Mouse (Mus musculus) E14TG2a.4 (cell line): ENCODE results near the gene Rnf207.

Source experiments
- CTCF ChIP-seq: conservative IDR thresholded peaks from 2 replicates; pipeline ENCODE4 v1.5.1; 2014; ENCODE audit warnings: low read length
- NANOG ChIP-seq: IDR thresholded peaks from 2 replicates; pipeline ENCODE4 v1.6.1; 2014; ENCODE audit warnings: borderline replicate concordance, low read length, mixed read lengths
- POU5F1 ChIP-seq: IDR thresholded peaks from 2 replicates; pipeline ENCODE4 v1.6.1; 2014; ENCODE audit warnings: low read length, borderline replicate concordance

GRCm38 (mm10) chr4:152324641-152325562 is 6.1 kb upstream of the Rnf207 start:
- TF ChIP-seq CTCF: no peak
- TF ChIP-seq POU5F1: no peak
- TF ChIP-seq NANOG: no peak
